Mouse (Mus musculus) midbrain, postnatal 0 days (tissue): ENCODE measurements at regions not wholly inside any gene's neighbourhood (a gene's known extent, or its start where the extent isn't known, plus 50 kb on each side); places are given as distances from the start of the nearest gene placed in this dataset.

Experiments
- ATAC-seq: fragments of 200-750 bp; cut with Nextera tagmentation; 2 replicates; pipeline ENCODE4 v1.8.0; 2017; ENCODE audit warnings: moderate number of reproducible peaks, mild to moderate bottlenecking, moderate TSS enrichment, moderate library complexity; ENCODE audit not compliant: low FRiP score
- DNase-seq: peaks from one replicate; pipeline ENCODE4 v3.0.0-alpha.2; 2015; ENCODE audit warnings: low spot score
- H3K27ac ChIP-seq: fragments of 300-500 bp; sonication (generic); 2 replicates; pipeline ENCODE4 v1.5.1; 2014; ENCODE audit warnings: low read depth, mild to moderate bottlenecking, low read length, mixed read lengths
- H3K27me3 ChIP-seq: fragments of 300-500 bp; sonication (generic); 2 replicates; pipeline ENCODE4 v1.6.1; 2014; ENCODE audit warnings: low read length, control low read depth, mixed read lengths; ENCODE audit not compliant: insufficient read depth
- H3K36me3 ChIP-seq: fragments of 300-500 bp; sonication (generic); 2 replicates; pipeline ENCODE4 v1.6.1; 2014; ENCODE audit warnings: low read length, control low read depth, mixed read lengths; ENCODE audit not compliant: insufficient read depth
- H3K4me1 ChIP-seq: fragments of 300-500 bp; sonication (generic); 2 replicates; pipeline ENCODE4 v1.6.1; 2014; ENCODE audit warnings: mild to moderate bottlenecking, control low read depth, antibody characterized with exemption, low read length, mixed read lengths; ENCODE audit not compliant: insufficient read depth
- H3K4me2 ChIP-seq: fragments of 300-500 bp; sonication (generic); 2 replicates; pipeline ENCODE4 v1.6.1; 2014; ENCODE audit warnings: low read depth, mild to moderate bottlenecking, low read length, mixed read lengths; ENCODE audit not compliant: poor library complexity, severe bottlenecking
- H3K4me3 ChIP-seq: fragments of 300-500 bp; sonication (generic); 2 replicates; pipeline ENCODE4 v1.5.1; 2014; ENCODE audit warnings: low read depth, mild to moderate bottlenecking, low read length, moderate library complexity
- H3K9ac ChIP-seq: fragments of 300-500 bp; sonication (generic); replicated peaks from 2 replicates; pipeline ENCODE4 v1.6.1; 2014; ENCODE audit warnings: mild to moderate bottlenecking, low read length, moderate library complexity, mixed read lengths; ENCODE audit not compliant: poor library complexity, severe bottlenecking
- H3K9me3 ChIP-seq: fragments of 300-500 bp; sonication (generic); 2 replicates; pipeline ENCODE4 v1.6.1; 2016; ENCODE audit warnings: low read length, control low read depth
- CTCF ChIP-seq: IDR thresholded peaks from 2 replicates; pipeline ENCODE4 v1.5.1; 2016; ENCODE audit warnings: antibody characterized with exemption, mild to moderate bottlenecking
- WGBS: fragments of 180-500 bp; shearing (Covaris S2); extraction: QIAGEN DNeasy Blood & Tissue Kit; methylation state at CpG from one replicate; pipeline ENCODE4 v1.1.7; 2014; 5-methylcytosine and 5-hydroxymethylcytosine counted together

GRCm38 (mm10) chr15:59138393-59139107 is 249.5 kb downstream of the Gm49356 start:
- H3K4me1 ChIP-seq, result no peaks in the 10 kb centered on the region
- H3K9ac ChIP-seq, result no peak overlapping the region
- 39% methylated on average over 8 of the region's 8 CpGs for WGBS
- no peaks in the 10 kb centered on the region for H3K9me3 ChIP-seq
- peak; percentile 60; the same call in 1 of the 2 replicates for ATAC-seq
- H3K4me2 ChIP-seq, result no peak overlapping the region
- no peak for TF ChIP-seq CTCF
- no peak overlapping the region for H3K4me3 ChIP-seq
- DNase-seq, result peak; percentile 67
- H3K27ac ChIP-seq, result no peak overlapping the region
- no peaks in the 10 kb centered on the region for H3K27me3 ChIP-seq
- no peaks in the 10 kb centered on the region for H3K36me3 ChIP-seq

DNA sequence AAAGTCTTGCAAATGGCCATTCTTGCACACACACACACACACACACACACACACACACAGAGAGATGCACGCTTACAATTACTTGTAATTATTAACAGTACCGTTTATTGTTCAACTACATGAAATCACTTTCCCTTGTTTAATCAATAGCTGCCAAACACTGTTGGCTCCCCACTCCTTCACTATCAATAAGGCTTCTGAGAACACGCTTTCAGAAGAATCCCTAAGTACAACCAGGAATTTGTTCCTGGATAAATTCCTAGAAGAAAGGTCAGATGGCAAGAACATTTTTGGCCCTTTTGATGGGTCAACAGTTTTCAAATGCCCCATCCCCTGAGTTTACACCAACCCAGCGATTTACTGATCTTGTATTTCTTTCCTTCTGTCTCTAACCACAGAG is 252.5 kb downstream of the Gm49356 start:
- Histone ChIP-seq H3K4me1 (no peaks in the 10 kb centered on the region), H3K9me3 (no peaks in the 10 kb centered on the region), H3K4me2 (no peak overlapping the region), H3K9ac (no peak overlapping the region), H3K27ac (no peak overlapping the region), H3K36me3 (no peaks in the 10 kb centered on the region), H3K4me3 (no peak overlapping the region), H3K27me3 (no peaks in the 10 kb centered on the region)
- DNase-seq, result no peak
- 82% methylated on average over 4 of the region's 4 CpGs for WGBS
- no peak for ATAC-seq
- no peak for TF ChIP-seq CTCF

GRCm38 (mm10) chr15:59142481-59142880 is 253.4 kb downstream of the Gm49356 start:
- no peak for ATAC-seq
- WGBS, result 84% methylated on average over 9 of the region's 9 CpGs
- Histone ChIP-seq H3K36me3 (no peaks in the 10 kb centered on the region), H3K9me3 (no peaks in the 10 kb centered on the region), H3K27me3 (no peaks in the 10 kb centered on the region), H3K4me2 (no peak overlapping the region), H3K4me1 (no peaks in the 10 kb centered on the region), H3K4me3 (no peak overlapping the region), H3K27ac (no peak overlapping the region), H3K9ac (no peak overlapping the region)
- no peak for DNase-seq
- TF ChIP-seq CTCF, result no peak

- 97% methylated on average over 1 of the region's 1 CpGs for WGBS
- no peaks in the 10 kb centered on the region for H3K4me1 ChIP-seq
- H3K4me3 ChIP-seq, result no peak overlapping the region
- H3K4me2 ChIP-seq, result no peak overlapping the region
- DNase-seq, result no peak
- no peaks in the 10 kb centered on the region for H3K27me3 ChIP-seq
- no peak overlapping the region for H3K27ac ChIP-seq
- no peaks in the 10 kb centered on the region for H3K36me3 ChIP-seq
- no peak for ATAC-seq
- TF ChIP-seq CTCF, result no peak
- H3K9ac ChIP-seq, result no peak overlapping the region
- H3K9me3 ChIP-seq, result no peaks in the 10 kb centered on the region
Observed at GRCm38 (mm10) chr15:59143891-59144290, 254.8 kb downstream of the Gm49356 start.

GRCm38 (mm10) chr15:59145679-59146078 is 256.6 kb downstream of the Gm49356 start:
- no peak overlapping the region for H3K4me3 ChIP-seq
- H3K36me3 ChIP-seq, result no peaks in the 10 kb centered on the region
- no peak for TF ChIP-seq CTCF
- H3K9ac ChIP-seq, result no peak overlapping the region
- H3K27me3 ChIP-seq, result no peaks in the 10 kb centered on the region
- no peaks in the 10 kb centered on the region for H3K4me1 ChIP-seq
- ATAC-seq (no peak), DNase-seq (no peak)
- no peak overlapping the region for H3K4me2 ChIP-seq
- WGBS, result 70% methylated on average over 5 of the region's 5 CpGs
- H3K27ac ChIP-seq, result no peak overlapping the region
- H3K9me3 ChIP-seq, result no peaks in the 10 kb centered on the region

DNA sequence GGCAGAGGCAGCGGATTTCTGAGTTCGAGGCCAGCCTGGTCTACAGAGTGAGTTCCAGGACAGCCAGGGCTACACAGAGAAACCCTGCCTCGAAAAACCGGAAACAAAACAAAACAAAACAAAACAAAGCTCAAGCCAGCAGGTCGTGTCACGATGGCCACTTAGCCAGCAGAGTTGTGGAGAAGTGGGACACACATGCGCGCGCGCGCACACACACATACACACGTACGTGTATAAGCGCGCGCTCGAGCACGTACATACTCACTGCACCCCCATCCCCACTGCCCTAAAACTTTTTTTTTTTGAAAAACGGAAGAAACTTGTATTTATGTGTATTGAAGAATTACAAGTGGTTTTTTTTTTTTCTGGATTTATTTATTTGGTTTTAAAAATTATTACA is 257.0 kb downstream of the Gm49356 start:
- no peak overlapping the region for H3K9ac ChIP-seq
- no peaks in the 10 kb centered on the region for H3K9me3 ChIP-seq
- WGBS, result 84% methylated on average over 19 of the region's 19 CpGs
- H3K4me1 ChIP-seq, result no peaks in the 10 kb centered on the region
- TF ChIP-seq CTCF, result no peak
- no peaks in the 10 kb centered on the region for H3K36me3 ChIP-seq
- H3K27me3 ChIP-seq, result no peaks in the 10 kb centered on the region
- H3K27ac ChIP-seq, result no peak overlapping the region
- H3K4me3 ChIP-seq, result no peak overlapping the region
- no peak for ATAC-seq
- DNase-seq, result no peak
- no peak overlapping the region for H3K4me2 ChIP-seq
